Mouse (Mus musculus) urinary bladder, adult 2 months (tissue): Measurements from ENCODE around the gene Sec24a. TPM values are rescaled to one million over a fixed set of nuclear protein-coding genes. Genes with fewer than 3 reads are reported as not detected.
A peak's percentile ranks its signal among the peaks of the same experiment; 100 is the strongest.
"Not testable (repeated sequence)": the region's sequence is repeated elsewhere in the genome, so short reads cannot be mapped to it uniquely, and the experiment has no call there.

ENCODE experiments used
- DNase-seq: peaks from one replicate; pipeline ENCODE4 v3.0.0; 2022; ENCODE audit warnings: low spot score
- polyA plus RNA-seq: library from polyadenylated mRNA; depleted of rRNA; stranded (reverse); fragments of >200 nt; gene quantifications from 2 replicates; pipeline ENCODE4 v1.2.3, GENCODE M21; 2012

Sec24a gene
- polyA plus RNA-seq, 1 experiment, result 8.5 TPM

- DNase-seq, result peak; percentile 99
These were observed 74.8 kb downstream of the Sec24a start, which contains the start of gene 0610009B22Rik for GRCm38 (mm10) chr11:51688330-51689328. TSS of gene 0610009B22Rik (minus strand) at chr11:51688874.

GRCm38 (mm10) chr11:51681976-51682374 is 81.5 kb downstream of the Sec24a start:
- DNase-seq, result no peak

GRCm38 (mm10) chr11:51681324-51681975 is 82.0 kb downstream of the Sec24a start:
- peak; percentile 70 for DNase-seq

GRCm38 (mm10) chr11:51679466-51679865 is 84.0 kb downstream of the Sec24a start:
- DNase-seq, result no peak

GRCm38 (mm10) chr11:51677737-51678418 is 85.6 kb downstream of the Sec24a start:
- DNase-seq, result no peak

GRCm38 (mm10) chr11:51675386-51675785 is 88.0 kb downstream of the Sec24a start:
- no peak for DNase-seq

- DNase-seq, result no peak
These were observed 90.1 kb downstream of the Sec24a start for GRCm38 (mm10) chr11:51673291-51673690.

GRCm38 (mm10) chr11:51671376-51671775 is 92.1 kb downstream of the Sec24a start:
- no peak for DNase-seq

DNA sequence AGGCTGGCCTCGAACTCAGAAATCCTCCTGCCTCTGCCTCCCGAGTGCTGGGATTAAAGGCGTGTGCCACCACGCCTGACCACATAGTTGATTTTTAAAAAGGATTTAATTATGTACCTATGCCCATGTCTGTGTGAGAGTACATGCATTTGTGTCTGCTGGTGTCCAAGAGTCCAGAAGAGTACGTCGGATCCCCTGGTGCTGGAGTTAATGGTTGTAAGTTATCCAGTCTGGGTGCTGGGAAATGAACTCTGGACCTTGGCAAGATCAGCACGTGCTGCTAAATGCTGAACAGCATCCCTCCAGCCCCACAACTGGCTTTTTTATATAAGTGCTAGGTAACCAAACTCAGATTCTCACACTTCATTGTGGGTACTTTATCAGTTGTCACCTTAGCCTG is 92.6 kb downstream of the Sec24a start:
- no peak for DNase-seq

GRCm38 (mm10) chr11:51664747-51665146 is 98.7 kb downstream of the Sec24a start:
- DNase-seq, result not testable (repeated sequence)

- DNase-seq, result no peak
These were observed 100.8 kb downstream of the Sec24a start for GRCm38 (mm10) chr11:51662632-51663031.

DNA sequence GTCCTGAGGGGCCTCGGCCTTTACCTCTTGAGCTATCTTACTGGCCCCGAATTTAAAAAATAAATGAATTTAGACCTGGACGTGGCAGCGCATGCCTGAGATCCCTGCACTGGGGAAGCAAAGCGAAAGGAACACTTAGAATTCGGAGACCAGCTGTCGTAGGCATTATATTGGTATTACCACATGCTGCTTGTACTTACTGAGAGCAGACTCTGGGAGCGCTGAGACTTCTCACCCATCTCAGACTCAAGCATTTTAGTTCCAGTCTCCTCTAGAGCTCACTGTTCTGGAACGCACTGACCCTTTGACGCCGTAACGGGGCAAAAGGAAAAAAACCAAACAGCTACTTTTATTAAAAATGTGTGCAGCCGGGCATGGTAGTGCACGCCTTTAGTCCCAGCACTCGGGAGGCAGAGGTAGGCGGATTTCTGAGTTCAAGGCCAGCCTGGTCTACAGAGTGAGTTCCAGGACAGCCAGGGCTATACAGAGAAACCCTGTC is 101.5 kb downstream of the Sec24a start:
- DNase-seq, result no peak

GRCm38 (mm10) chr11:51658705-51659104 is 104.7 kb downstream of the Sec24a start:
- DNase-seq, result no peak

DNA sequence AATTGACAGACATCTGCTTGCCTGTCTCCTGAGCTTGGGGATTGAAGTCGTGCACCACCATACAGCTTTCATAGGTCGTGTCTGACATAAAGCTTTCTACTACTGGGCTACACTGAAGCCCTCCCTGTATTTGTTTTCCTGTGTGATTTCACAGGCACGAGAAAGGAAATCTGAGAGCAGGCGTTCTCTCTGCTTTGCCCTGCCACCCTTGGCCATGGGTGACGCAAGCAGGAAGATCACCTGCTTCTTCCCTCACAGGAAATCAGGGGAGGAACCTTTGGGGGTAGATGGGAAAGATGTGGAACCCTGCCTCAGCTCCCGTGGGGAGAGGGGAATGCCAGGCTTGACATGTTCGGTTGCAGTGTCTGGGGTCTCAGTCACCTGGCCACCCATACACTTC is 105.1 kb downstream of the Sec24a start:
- no peak for DNase-seq

GRCm38 (mm10) chr11:51656798-51657521 is 106.5 kb downstream of the Sec24a start:
- peak; percentile 69 for DNase-seq

DNA sequence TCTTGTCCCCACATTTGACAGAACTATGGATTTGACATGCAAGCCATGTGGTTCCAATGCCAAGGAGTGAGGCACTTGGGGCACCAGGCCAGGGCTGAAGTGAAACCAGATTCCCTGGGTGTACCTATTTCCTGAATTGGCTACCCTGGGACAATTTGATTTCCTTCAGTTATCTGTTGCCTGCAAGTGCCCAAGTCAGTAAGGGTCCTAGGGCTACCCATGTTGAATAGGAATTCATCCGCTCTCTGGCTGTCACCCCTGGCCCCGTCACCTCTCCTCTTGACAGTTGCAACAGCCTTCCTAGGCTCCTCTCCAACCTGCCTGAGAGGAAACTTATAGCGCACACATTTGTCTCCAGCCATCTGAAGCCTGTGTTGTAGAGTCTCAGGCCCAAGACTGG is 108.5 kb downstream of the Sec24a start:
- no peak for DNase-seq

- DNase-seq, result no peak
These were observed 109.7 kb downstream of the Sec24a start for GRCm38 (mm10) chr11:51653736-51654135.

GRCm38 (mm10) chr11:51652889-51653418 is 110.5 kb downstream of the Sec24a start:
- no peak for DNase-seq

DNA sequence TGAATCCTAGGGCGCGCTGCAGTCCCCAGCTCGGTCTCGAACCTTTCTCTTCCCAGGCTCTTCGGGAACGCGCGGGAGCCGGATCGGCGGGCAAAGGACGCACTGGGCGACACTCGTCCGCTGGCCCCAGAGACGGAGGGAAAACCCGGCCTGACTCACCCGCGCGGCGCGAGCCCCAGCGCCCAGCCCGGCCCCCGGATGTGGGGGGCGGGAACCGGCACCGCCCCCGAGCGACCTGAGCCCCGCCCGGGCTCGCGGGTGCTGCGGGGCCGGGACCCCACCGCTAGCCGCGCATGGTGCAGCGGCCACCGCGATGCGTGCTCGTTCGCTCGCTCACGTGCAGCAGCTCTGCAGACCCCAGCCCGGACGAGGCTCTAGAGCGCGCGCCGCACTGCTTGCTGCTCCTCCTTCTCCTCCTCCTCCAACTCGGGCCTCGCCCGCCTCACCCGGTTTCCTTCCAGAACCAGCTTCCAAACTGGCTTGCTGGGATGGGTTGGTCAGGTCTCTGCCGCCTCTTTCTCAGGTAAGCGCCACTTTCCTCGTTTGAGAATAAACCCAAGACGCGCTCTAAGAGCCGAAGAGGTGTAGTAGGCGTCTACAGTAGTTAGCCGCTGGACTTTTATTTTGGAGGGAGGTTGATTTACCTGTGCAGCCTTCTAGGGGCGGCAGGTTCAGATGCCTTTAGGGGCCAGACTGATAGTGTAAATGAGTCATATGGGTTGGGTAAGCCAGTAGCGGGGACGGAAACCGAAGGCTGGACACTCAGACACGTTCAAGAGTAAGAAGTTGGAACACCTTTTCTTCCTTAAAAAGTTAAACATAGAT is 112.5 kb downstream of the Sec24a start, which contains the start of the genes N4bp3 and D930048N14Rik:
TSS of gene N4bp3 (minus strand) at position 152 of the 825 bp plus-strand sequence.
TSS of gene D930048N14Rik (plus strand) at position 264 of the 825 bp plus-strand sequence.
- peak; percentile 75 for DNase-seq

DNA sequence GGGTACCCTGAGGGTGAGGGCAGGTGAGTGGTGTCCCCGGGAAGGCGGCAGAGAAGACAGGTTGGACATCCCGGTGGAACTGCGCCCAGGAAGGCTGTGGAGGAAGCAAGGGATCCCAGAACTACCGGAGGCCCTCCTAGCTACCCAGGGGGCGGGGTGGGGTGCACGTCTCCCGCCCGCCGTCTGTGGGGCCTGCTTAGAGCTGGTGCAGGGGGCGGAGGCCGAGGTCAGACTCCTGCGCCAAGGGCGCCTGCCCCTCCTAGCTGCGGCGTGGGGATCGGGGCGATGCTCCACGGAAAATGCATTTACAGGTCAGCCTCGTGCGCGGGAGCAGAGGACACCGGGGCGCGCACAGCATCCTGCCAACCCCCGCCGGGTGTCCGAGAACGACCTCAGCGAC is 113.2 kb downstream of the Sec24a start:
- no peak for DNase-seq
